Mouse (Mus musculus): ENCODE results near the gene Fam189a1. TPM values are rescaled to one million over a fixed set of nuclear protein-coding genes. Genes with fewer than 3 reads are reported as not detected.

Gene Fam189a1
- total RNA-seq (2023), result 1 to 10 TPM in 1 of 2 experiments, under 1 TPM in 1; 0.61 to 2.0 TPM

GRCm38 (mm10) chr7:65156514-65156911 is at the start of gene Fam189a1:
Fam189a1 (minus strand) TSS chr7:65156570.

GRCm38 (mm10) chr7:64872743-64873241 is 283.6 kb downstream of the Fam189a1 start, which contains the start of gene Nsmce3:
Nsmce3 (minus strand) TSS chr7:64872997.

